Mouse (Mus musculus): ENCODE measurements around the gene Dlk2. TPM values are rescaled to one million over a fixed set of nuclear protein-coding genes. Genes with fewer than 3 reads are reported as not detected.
A peak's percentile ranks its signal among the peaks of the same experiment; 100 is the strongest.

The Dlk2 gene
- polyA plus RNA-seq, 1 experiment from 2014 or later, result 0.54 TPM

- Histone ChIP-seq H3K36me3 (ENCODE audit: control insufficient read depth, insufficient read depth, low read length) (peaks cover 11% of the 10 kb centered on the region; the same call in 1 of the 2 replicates), H3K9me3 (ENCODE audit: control insufficient read depth, low read length) (no peaks in the 10 kb centered on the region), H3K4me3 (ENCODE audit: low read length) (peak overlapping the region; percentile 5; the same call in 1 of the 2 replicates), H3K4me1 (ENCODE audit: control insufficient read depth, insufficient read depth, low read length) (peaks cover 44% of the 10 kb centered on the region), H3K27me3 (replicated peaks; ENCODE audit: control insufficient read depth, insufficient read depth, low read length) (no peaks in the 10 kb centered on the region), H3K9ac (ENCODE audit: low read depth, low read length) (peak overlapping the region; percentile 51), H3K27ac (ENCODE audit: low read length) (peak overlapping the region; percentile 14; the same call in 1 of the 2 replicates), H3K4me2 (ENCODE audit: low read depth, low read length) (peak overlapping the region; percentile 23; the same call in 1 of the 2 replicates)
- no peak for ATAC-seq
- WGBS, result 74% methylated on average over 19 of the region's 19 CpGs
Measured at GRCm38 (mm10) chr17:46269771-46270534, 27.3 kb upstream of the Dlk2 start.

- H3K4me2 ChIP-seq (ENCODE audit: low read depth, low read length), result no peak overlapping the region
- no peaks in the 10 kb centered on the region for H3K27me3 ChIP-seq (replicated peaks; ENCODE audit: control insufficient read depth, insufficient read depth, low read length)
- peaks cover 13% of the 10 kb centered on the region; the same call in 1 of the 2 replicates for H3K36me3 ChIP-seq (ENCODE audit: control insufficient read depth, insufficient read depth, low read length)
- H3K4me3 ChIP-seq (ENCODE audit: low read length), result no peak overlapping the region
- no peak overlapping the region for H3K27ac ChIP-seq (ENCODE audit: low read length)
- H3K9me3 ChIP-seq (ENCODE audit: control insufficient read depth, low read length), result no peaks in the 10 kb centered on the region
- H3K9ac ChIP-seq (ENCODE audit: low read depth, low read length), result no peak overlapping the region
- 90% methylated on average over 2 of the region's 2 CpGs for WGBS
- no peak for ATAC-seq
- H3K4me1 ChIP-seq (ENCODE audit: control insufficient read depth, insufficient read depth, low read length), result peaks cover 30% of the 10 kb centered on the region
Measured at GRCm38 (mm10) chr17:46272058-46272457, 25.2 kb upstream of the Dlk2 start.

- Histone ChIP-seq H3K36me3 (ENCODE audit: control insufficient read depth, insufficient read depth, low read length) (peaks cover 13% of the 10 kb centered on the region; the same call in 1 of the 2 replicates), H3K9me3 (ENCODE audit: control insufficient read depth, low read length) (no peaks in the 10 kb centered on the region), H3K9ac (ENCODE audit: low read depth, low read length) (no peak overlapping the region), H3K4me3 (ENCODE audit: low read length) (no peak overlapping the region), H3K4me1 (ENCODE audit: control insufficient read depth, insufficient read depth, low read length) (peaks cover 24% of the 10 kb centered on the region), H3K4me2 (ENCODE audit: low read depth, low read length) (no peak overlapping the region), H3K27me3 (replicated peaks; ENCODE audit: control insufficient read depth, insufficient read depth, low read length) (no peaks in the 10 kb centered on the region), H3K27ac (ENCODE audit: low read length) (no peak overlapping the region)
- WGBS, result 89% methylated on average over 5 of the region's 5 CpGs
- ATAC-seq, result no peak
Measured at GRCm38 (mm10) chr17:46272675-46273074, 24.5 kb upstream of the Dlk2 start.

GRCm38 (mm10) chr17:46273803-46274236 is 23.4 kb upstream of the Dlk2 start:
- Histone ChIP-seq H3K4me1 (ENCODE audit: control insufficient read depth, insufficient read depth, low read length) (peaks cover 19% of the 10 kb centered on the region), H3K4me2 (ENCODE audit: low read depth, low read length) (no peak overlapping the region), H3K9ac (ENCODE audit: low read depth, low read length) (no peak overlapping the region), H3K9me3 (ENCODE audit: control insufficient read depth, low read length) (no peaks in the 10 kb centered on the region), H3K27ac (ENCODE audit: low read length) (no peak overlapping the region), H3K27me3 (replicated peaks; ENCODE audit: control insufficient read depth, insufficient read depth, low read length) (no peaks in the 10 kb centered on the region), H3K4me3 (ENCODE audit: low read length) (no peak overlapping the region), H3K36me3 (ENCODE audit: control insufficient read depth, insufficient read depth, low read length) (peaks cover 13% of the 10 kb centered on the region; the same call in 1 of the 2 replicates)
- no peak for ATAC-seq
- 64% methylated on average over 1 of the region's 1 CpGs for WGBS

- Histone ChIP-seq H3K27me3 (replicated peaks; ENCODE audit: control insufficient read depth, insufficient read depth, low read length) (no peaks in the 10 kb centered on the region), H3K4me2 (ENCODE audit: low read depth, low read length) (no peak overlapping the region), H3K4me3 (ENCODE audit: low read length) (no peak overlapping the region), H3K36me3 (ENCODE audit: control insufficient read depth, insufficient read depth, low read length) (peaks cover 13% of the 10 kb centered on the region; the same call in 1 of the 2 replicates), H3K9me3 (ENCODE audit: control insufficient read depth, low read length) (no peaks in the 10 kb centered on the region), H3K9ac (ENCODE audit: low read depth, low read length) (no peak overlapping the region), H3K4me1 (ENCODE audit: control insufficient read depth, insufficient read depth, low read length) (peaks cover 18% of the 10 kb centered on the region), H3K27ac (ENCODE audit: low read length) (no peak overlapping the region)
- WGBS, result 77% methylated on average over 6 of the region's 6 CpGs
- ATAC-seq, result no peak
Measured at GRCm38 (mm10) chr17:46274465-46274864, 22.8 kb upstream of the Dlk2 start.

- H3K4me1 ChIP-seq (ENCODE audit: control insufficient read depth, insufficient read depth, low read length), result peaks cover 12% of the 10 kb centered on the region
- H3K27ac ChIP-seq (ENCODE audit: low read length), result no peak overlapping the region
- no peak overlapping the region for H3K4me3 ChIP-seq (ENCODE audit: low read length)
- no peaks in the 10 kb centered on the region for H3K9me3 ChIP-seq (ENCODE audit: control insufficient read depth, low read length)
- no peak for ATAC-seq
- peaks cover 7% of the 10 kb centered on the region; the same call in 1 of the 2 replicates for H3K36me3 ChIP-seq (ENCODE audit: control insufficient read depth, insufficient read depth, low read length)
- WGBS, result 90% methylated on average over 6 of the region's 6 CpGs
- H3K27me3 ChIP-seq (replicated peaks; ENCODE audit: control insufficient read depth, insufficient read depth, low read length), result no peaks in the 10 kb centered on the region
- H3K9ac ChIP-seq (ENCODE audit: low read depth, low read length), result no peak overlapping the region
- no peak overlapping the region for H3K4me2 ChIP-seq (ENCODE audit: low read depth, low read length)
Measured at GRCm38 (mm10) chr17:46275034-46275433, 22.2 kb upstream of the Dlk2 start.

GRCm38 (mm10) chr17:46275506-46275905 is 21.7 kb upstream of the Dlk2 start:
- H3K9me3 ChIP-seq (ENCODE audit: control insufficient read depth, low read length), result no peaks in the 10 kb centered on the region
- ATAC-seq, result no peak

GRCm38 (mm10) chr17:46277586-46277985 is 19.6 kb upstream of the Dlk2 start:
- Histone ChIP-seq H3K4me3 (ENCODE audit: low read length) (no peak overlapping the region), H3K9me3 (ENCODE audit: control insufficient read depth, low read length) (no peaks in the 10 kb centered on the region), H3K27me3 (replicated peaks; ENCODE audit: control insufficient read depth, insufficient read depth, low read length) (no peaks in the 10 kb centered on the region), H3K9ac (ENCODE audit: low read depth, low read length) (no peak overlapping the region), H3K36me3 (ENCODE audit: control insufficient read depth, insufficient read depth, low read length) (peaks cover 2% of the 10 kb centered on the region; the same call in 1 of the 2 replicates), H3K27ac (ENCODE audit: low read length) (no peak overlapping the region), H3K4me2 (ENCODE audit: low read depth, low read length) (no peak overlapping the region), H3K4me1 (ENCODE audit: control insufficient read depth, insufficient read depth, low read length) (peaks cover 13% of the 10 kb centered on the region)
- no peak for ATAC-seq
- 70% methylated on average over 4 of the region's 4 CpGs for WGBS

More at GRCm38 (mm10) chr17:46275506-46275905, 21.7 kb upstream of the Dlk2 start:
- Histone ChIP-seq H3K27ac (ENCODE audit: low read length) (no peak overlapping the region), H3K27me3 (replicated peaks; ENCODE audit: control insufficient read depth, insufficient read depth, low read length) (no peaks in the 10 kb centered on the region), H3K9ac (ENCODE audit: low read depth, low read length) (no peak overlapping the region), H3K36me3 (ENCODE audit: control insufficient read depth, insufficient read depth, low read length) (peaks cover 6% of the 10 kb centered on the region; the same call in 1 of the 2 replicates), H3K4me2 (ENCODE audit: low read depth, low read length) (no peak overlapping the region), H3K4me3 (ENCODE audit: low read length) (no peak overlapping the region), H3K4me1 (ENCODE audit: control insufficient read depth, insufficient read depth, low read length) (peaks cover 8% of the 10 kb centered on the region)
- 89% methylated on average over 10 of the region's 10 CpGs for WGBS

- Histone ChIP-seq H3K9me3 (ENCODE audit: control insufficient read depth, low read length) (no peaks in the 10 kb centered on the region), H3K4me3 (ENCODE audit: low read length) (no peak overlapping the region), H3K4me2 (ENCODE audit: low read depth, low read length) (no peak overlapping the region), H3K27me3 (replicated peaks; ENCODE audit: control insufficient read depth, insufficient read depth, low read length) (no peaks in the 10 kb centered on the region), H3K9ac (ENCODE audit: low read depth, low read length) (no peak overlapping the region), H3K36me3 (ENCODE audit: control insufficient read depth, insufficient read depth, low read length) (peaks cover 2% of the 10 kb centered on the region; the same call in 1 of the 2 replicates), H3K27ac (ENCODE audit: low read length) (no peak overlapping the region), H3K4me1 (ENCODE audit: control insufficient read depth, insufficient read depth, low read length) (peaks cover 12% of the 10 kb centered on the region)
- ATAC-seq, result no peak
- WGBS, result 88% methylated on average over 12 of the region's 12 CpGs
Measured at GRCm38 (mm10) chr17:46278011-46278765, 19.0 kb upstream of the Dlk2 start.
